Mouse (Mus musculus): ENCODE results near the gene Crat. TPM values are rescaled to one million over a fixed set of nuclear protein-coding genes. Genes with fewer than 3 reads are reported as not detected.

The Crat gene
- polyA plus RNA-seq, 1 experiment from 2014 or later = 42.9 TPM

- Histone ChIP-seq H3K27ac (no peak overlapping the region), H3K4me2 (ENCODE audit: low read length) (no peak overlapping the region)
- no peak for TF ChIP-seq CTCF (IDR thresholded peaks at IDR 0.05; ENCODE audit: low read depth)
Observed at GRCm38 (mm10) chr2:30356266-30356665, 59.3 kb downstream of the Crat start.

GRCm38 (mm10) chr2:30355861-30356260, 59.8 kb downstream of the Crat start:
- no peaks in the 10 kb centered on the region for H3K27me3 ChIP-seq (ENCODE audit: insufficient read depth, low read length)
- 65% methylated on average over 4 of the region's 4 CpGs for WGBS
- H3K36me3 ChIP-seq (ENCODE audit: insufficient read depth, low read length) = peaks cover 21% of the 10 kb centered on the region; the same call in 1 of the 2 replicates
- no peak for TF ChIP-seq CTCF (IDR thresholded peaks at IDR 0.05; ENCODE audit: low read depth)
- ATAC-seq (replicated peaks; ENCODE audit: low FRiP score, low read depth) (no peak), DNase-seq (ENCODE audit: low spot score) (no peak)
- no peak overlapping the region for H3K4me3 ChIP-seq (replicated peaks; ENCODE audit: low read depth, low read length)
- H3K27ac ChIP-seq = no peak overlapping the region
- peaks cover 22% of the 10 kb centered on the region for H3K4me1 ChIP-seq (replicated peaks; ENCODE audit: insufficient read depth, low read length)
- H3K9ac ChIP-seq (ENCODE audit: low read depth, low read length) = no peak overlapping the region
- H3K9me3 ChIP-seq (replicated peaks; ENCODE audit: low read length) = no peaks in the 10 kb centered on the region
- no peak overlapping the region for H3K4me2 ChIP-seq (ENCODE audit: low read length)

More at GRCm38 (mm10) chr2:30356266-30356665, 59.3 kb downstream of the Crat start:
- H3K9me3 ChIP-seq (replicated peaks; ENCODE audit: low read length) = no peaks in the 10 kb centered on the region
- WGBS = 52% methylated on average over 4 of the region's 4 CpGs
- ATAC-seq (replicated peaks; ENCODE audit: low FRiP score, low read depth) (no peak), DNase-seq (ENCODE audit: low spot score) (no peak)
- no peaks in the 10 kb centered on the region for H3K27me3 ChIP-seq (ENCODE audit: insufficient read depth, low read length)
- H3K4me1 ChIP-seq (replicated peaks; ENCODE audit: insufficient read depth, low read length) = peaks cover 22% of the 10 kb centered on the region
- H3K36me3 ChIP-seq (ENCODE audit: insufficient read depth, low read length) = peaks cover 21% of the 10 kb centered on the region; the same call in 1 of the 2 replicates
- H3K4me3 ChIP-seq (replicated peaks; ENCODE audit: low read depth, low read length) = no peak overlapping the region
- no peak overlapping the region for H3K9ac ChIP-seq (ENCODE audit: low read depth, low read length)

GRCm38 (mm10) chr2:30351149-30351548, 64.5 kb downstream of the Crat start:
- H3K9ac ChIP-seq (ENCODE audit: low read depth, low read length) = no peak overlapping the region
- DNase-seq (ENCODE audit: low spot score) = peak; percentile 45
- 0 out of 2 replicates have a peak, but pooled peaks cover under 1% of the 10 kb centered on the region for H3K4me1 ChIP-seq (replicated peaks; ENCODE audit: insufficient read depth, low read length)
- 66% methylated on average over 2 of the region's 2 CpGs for WGBS
- H3K9me3 ChIP-seq (replicated peaks; ENCODE audit: low read length) = no peaks in the 10 kb centered on the region
- no peaks in the 10 kb centered on the region for H3K27me3 ChIP-seq (ENCODE audit: insufficient read depth, low read length)
- peak; percentile 30; the same call in 1 of the 2 replicates for ATAC-seq (replicated peaks; ENCODE audit: low FRiP score, low read depth)
- H3K4me2 ChIP-seq (ENCODE audit: low read length) = no peak overlapping the region
- TF ChIP-seq CTCF (IDR thresholded peaks at IDR 0.05; ENCODE audit: low read depth) = peak; percentile 51; the same call in 1 of the 2 replicates
- H3K27ac ChIP-seq = no peak overlapping the region
- peaks cover 51% of the 10 kb centered on the region for H3K36me3 ChIP-seq (ENCODE audit: insufficient read depth, low read length)
- H3K4me3 ChIP-seq (replicated peaks; ENCODE audit: low read depth, low read length) = no peak overlapping the region

Small RNA genes lying within 50 kb of the gene (microRNA-seq; reads per million reads assigned to microRNA genes)
- not detected for gene Gm47292

Other genes with a start within 250 kb of the Crat start
- gene Endog, start 244.3 kb downstream of the Crat start, polyA plus RNA-seq (2015; fragmentation: Nextera tagmentation; extraction: Ambion mirVana) = 53.5 and 58.2 TPM in 2 replicates
- gene Spout1, start 237.4 kb downstream of the Crat start, polyA plus RNA-seq (2015; fragmentation: Nextera tagmentation; extraction: Ambion mirVana) = 41.8 and 44.7 TPM in 2 replicates
- gene Kyat1, start 210.0 kb downstream of the Crat start, polyA plus RNA-seq (2015; fragmentation: Nextera tagmentation; extraction: Ambion mirVana) = 22.7 and 22.9 TPM in 2 replicates
- 50.2 and 51.3 TPM in 2 replicates for gene Lrrc8a, start 178.1 kb downstream of the Crat start, polyA plus RNA-seq (2015; fragmentation: Nextera tagmentation; extraction: Ambion mirVana)
- gene Gm28035, start 175.2 kb downstream of the Crat start, polyA plus RNA-seq (2015; fragmentation: Nextera tagmentation; extraction: Ambion mirVana) = 0.20 and 0.29 TPM in 2 replicates
- 18.9 and 19.2 TPM in 2 replicates for gene Phyhd1, start 149.6 kb downstream of the Crat start, polyA plus RNA-seq (2015; fragmentation: Nextera tagmentation; extraction: Ambion mirVana)
- gene Gm28038, start 134.8 kb downstream of the Crat start, polyA plus RNA-seq (2015; fragmentation: Nextera tagmentation; extraction: Ambion mirVana) = not detected in 2 replicates
- 33.8 and 36.3 TPM in 2 replicates for gene Dolk, start 129.5 kb downstream of the Crat start, polyA plus RNA-seq (2015; fragmentation: Nextera tagmentation; extraction: Ambion mirVana)
- gene Nup188, start 129.4 kb downstream of the Crat start, polyA plus RNA-seq (2015; fragmentation: Nextera tagmentation; extraction: Ambion mirVana) = 17.3 and 17.5 TPM in 2 replicates
- gene Sh3glb2, start 56.5 kb downstream of the Crat start, polyA plus RNA-seq (2015; fragmentation: Nextera tagmentation; extraction: Ambion mirVana) = 65.1 and 66.4 TPM in 2 replicates
- 22.2 and 22.8 TPM in 2 replicates for gene Miga2, start 51.6 kb downstream of the Crat start, polyA plus RNA-seq (2015; fragmentation: Nextera tagmentation; extraction: Ambion mirVana)
- 23.4 and 24.5 TPM in 2 replicates for gene Dolpp1, start 23.6 kb downstream of the Crat start, polyA plus RNA-seq (2015; fragmentation: Nextera tagmentation; extraction: Ambion mirVana)
- 131 and 142 TPM in 2 replicates for gene Ptpa, start 226 bp upstream of the Crat start, polyA plus RNA-seq (2015; fragmentation: Nextera tagmentation; extraction: Ambion mirVana)
- 3.5 and 8.1 TPM in 2 replicates for gene Ier5l, start 58.4 kb upstream of the Crat start, polyA plus RNA-seq (2015; fragmentation: Nextera tagmentation; extraction: Ambion mirVana)
- 2.1 and 2.7 TPM in 2 replicates for gene Cstad, start 179.2 kb upstream of the Crat start, polyA plus RNA-seq (2015; fragmentation: Nextera tagmentation; extraction: Ambion mirVana)